Mouse (Mus musculus) midbrain, embryonic 16.5 days (tissue): ENCODE data around the gene Kdm1a. TPM values are rescaled to one million over a fixed set of nuclear protein-coding genes. Genes with fewer than 3 reads are reported as not detected.

Experiments
- ATAC-seq: fragments of 200-750 bp; cut with Nextera tagmentation; 2 replicates; pipeline ENCODE4 v1.8.0; 2017; ENCODE audit warnings: moderate TSS enrichment
- H3K27ac ChIP-seq: fragments of 300-500 bp; sonication (generic); 2 replicates; pipeline ENCODE4 v1.5.1; 2014; ENCODE audit warnings: mild to moderate bottlenecking, low read length, mixed read lengths
- H3K27me3 ChIP-seq: fragments of 300-500 bp; sonication (generic); 2 replicates; pipeline ENCODE4 v1.6.1; 2014; ENCODE audit warnings: low read depth, low read length, mixed read lengths; ENCODE audit not compliant: control insufficient read depth, insufficient read depth
- H3K36me3 ChIP-seq: fragments of 300-500 bp; sonication (generic); 2 replicates; pipeline ENCODE4 v1.6.1; 2014; ENCODE audit warnings: mild to moderate bottlenecking, low read length, moderate library complexity, mixed read lengths; ENCODE audit not compliant: control insufficient read depth, insufficient read depth
- H3K4me1 ChIP-seq: fragments of 300-500 bp; sonication (generic); 2 replicates; pipeline ENCODE4 v1.6.1; 2014; ENCODE audit warnings: mild to moderate bottlenecking, low read length, mixed read lengths; ENCODE audit not compliant: control insufficient read depth, insufficient read depth
- H3K4me2 ChIP-seq: fragments of 300-500 bp; sonication (generic); 2 replicates; pipeline ENCODE4 v1.6.1; 2014; ENCODE audit warnings: mild to moderate bottlenecking, low read length, mixed read lengths
- H3K4me3 ChIP-seq: fragments of 300-500 bp; sonication (generic); 2 replicates; pipeline ENCODE4 v1.5.1; 2014; ENCODE audit warnings: low read depth, mild to moderate bottlenecking, low read length, moderate library complexity, mixed read lengths
- H3K9ac ChIP-seq: fragments of 300-500 bp; sonication (generic); 2 replicates; pipeline ENCODE4 v1.6.1; 2014; ENCODE audit warnings: low read depth, low read length, mixed read lengths
- H3K9me3 ChIP-seq: fragments of 300-500 bp; sonication (generic); replicated peaks from 2 replicates; pipeline ENCODE4 v1.6.1; 2014; ENCODE audit warnings: mild to moderate bottlenecking, low read length, mixed read lengths; ENCODE audit not compliant: control insufficient read depth, poor library complexity, severe bottlenecking
- WGBS: fragments of 180-500 bp; shearing (Covaris S2); extraction: QIAGEN DNeasy Blood & Tissue Kit; methylation state at CpG from one replicate; pipeline ENCODE4 v1.1.7; 2014; 5-methylcytosine and 5-hydroxymethylcytosine counted together
- polyA plus RNA-seq: library from polyadenylated mRNA; unstranded; fragments of >200 nt; fragmentation: Nextera tagmentation; extraction: Ambion mirVana; gene quantifications from 2 replicates; pipeline ENCODE4 v1.2.1, GENCODE M21; 2015

Kdm1a gene
- polyA plus RNA-seq, 1 experiment from 2014 or later, result 59.4 TPM

- no peak overlapping the region for H3K4me3 ChIP-seq
- no peaks in the 10 kb centered on the region for H3K9me3 ChIP-seq
- H3K36me3 ChIP-seq, result no peaks in the 10 kb centered on the region
- peaks cover 27% of the 10 kb centered on the region for H3K4me1 ChIP-seq
- H3K27me3 ChIP-seq, result no peaks in the 10 kb centered on the region
- no peak overlapping the region for H3K27ac ChIP-seq
- no peak overlapping the region for H3K4me2 ChIP-seq
- no peak overlapping the region for H3K9ac ChIP-seq
- WGBS, result 83% methylated on average over 2 of the region's 2 CpGs
- no peak for ATAC-seq
These were observed 8.5 kb downstream of the Kdm1a start for GRCm38 (mm10) chr4:136594006-136594405.

GRCm38 (mm10) chr4:136592111-136592510 lies 10.4 kb downstream of the Kdm1a start:
- no peak overlapping the region for H3K27ac ChIP-seq
- H3K4me1 ChIP-seq, result peaks cover 26% of the 10 kb centered on the region
- no peak overlapping the region for H3K4me2 ChIP-seq
- H3K9ac ChIP-seq, result no peak overlapping the region
- H3K4me3 ChIP-seq, result no peak overlapping the region
- ATAC-seq, result no peak
- no peaks in the 10 kb centered on the region for H3K27me3 ChIP-seq
- WGBS, result 73% methylated on average over 4 of the region's 4 CpGs
- H3K36me3 ChIP-seq, result no peaks in the 10 kb centered on the region
- no peaks in the 10 kb centered on the region for H3K9me3 ChIP-seq

GRCm38 (mm10) chr4:136588003-136588402 lies 14.5 kb downstream of the Kdm1a start:
- no peak overlapping the region for H3K4me2 ChIP-seq
- no peak overlapping the region for H3K4me3 ChIP-seq
- H3K27me3 ChIP-seq, result no peaks in the 10 kb centered on the region
- no peaks in the 10 kb centered on the region for H3K9me3 ChIP-seq
- no peaks in the 10 kb centered on the region for H3K36me3 ChIP-seq
- no peak overlapping the region for H3K27ac ChIP-seq
- peaks cover 20% of the 10 kb centered on the region for H3K4me1 ChIP-seq
- WGBS, result 92% methylated on average over 4 of the region's 4 CpGs
- H3K9ac ChIP-seq, result no peak overlapping the region
- no peak for ATAC-seq

GRCm38 (mm10) chr4:136587221-136587827 lies 15.2 kb downstream of the Kdm1a start:
- Histone ChIP-seq H3K27me3 (no peaks in the 10 kb centered on the region), H3K27ac (no peak overlapping the region), H3K9me3 (no peaks in the 10 kb centered on the region), H3K4me3 (no peak overlapping the region), H3K4me1 (peaks cover 19% of the 10 kb centered on the region), H3K9ac (no peak overlapping the region), H3K4me2 (no peak overlapping the region), H3K36me3 (no peaks in the 10 kb centered on the region)
- 87% methylated on average over 4 of the region's 4 CpGs for WGBS
- no peak for ATAC-seq

- no peak overlapping the region for H3K27ac ChIP-seq
- ATAC-seq, result no peak
These were observed 20.6 kb downstream of the Kdm1a start for GRCm38 (mm10) chr4:136581885-136582284.

GRCm38 (mm10) chr4:136569998-136570397 lies 32.5 kb downstream of the Kdm1a start:
- Histone ChIP-seq H3K27me3 (no peaks in the 10 kb centered on the region), H3K4me3 (no peak overlapping the region), H3K9ac (no peak overlapping the region), H3K27ac (no peak overlapping the region), H3K36me3 (peaks cover 23% of the 10 kb centered on the region), H3K4me1 (no peaks in the 10 kb centered on the region), H3K9me3 (no peaks in the 10 kb centered on the region), H3K4me2 (no peak overlapping the region)
- no peak for ATAC-seq

More at GRCm38 (mm10) chr4:136581885-136582284, 20.6 kb downstream of the Kdm1a start:
- Histone ChIP-seq H3K9ac (no peak overlapping the region), H3K9me3 (no peaks in the 10 kb centered on the region), H3K4me1 (peaks cover 7% of the 10 kb centered on the region; the same call in 1 of the 2 replicates), H3K4me2 (no peak overlapping the region), H3K4me3 (no peak overlapping the region), H3K27me3 (no peaks in the 10 kb centered on the region), H3K36me3 (no peaks in the 10 kb centered on the region)
- WGBS, result 94% methylated on average over 3 of the region's 3 CpGs

GRCm38 (mm10) chr4:136568629-136569028 lies 33.9 kb downstream of the Kdm1a start:
- 78% methylated on average over 3 of the region's 3 CpGs for WGBS
- no peak overlapping the region for H3K4me2 ChIP-seq
- no peaks in the 10 kb centered on the region for H3K27me3 ChIP-seq
- H3K4me1 ChIP-seq, result no peaks in the 10 kb centered on the region
- H3K9me3 ChIP-seq, result no peaks in the 10 kb centered on the region
- no peak overlapping the region for H3K4me3 ChIP-seq
- H3K36me3 ChIP-seq, result peaks cover 23% of the 10 kb centered on the region
- H3K9ac ChIP-seq, result no peak overlapping the region
- no peak overlapping the region for H3K27ac ChIP-seq
- no peak for ATAC-seq

GRCm38 (mm10) chr4:136562755-136563154 lies 39.8 kb downstream of the Kdm1a start:
- peaks cover 24% of the 10 kb centered on the region for H3K36me3 ChIP-seq

GRCm38 (mm10) chr4:136560270-136560991 lies 42.1 kb downstream of the Kdm1a start:
- no peak for ATAC-seq

More at GRCm38 (mm10) chr4:136562755-136563154, 39.8 kb downstream of the Kdm1a start:
- no peak overlapping the region for H3K9ac ChIP-seq
- no peak for ATAC-seq
- H3K4me3 ChIP-seq, result no peak overlapping the region
- H3K9me3 ChIP-seq, result no peaks in the 10 kb centered on the region
- H3K27ac ChIP-seq, result no peak overlapping the region; the same call in 1 of the 2 replicates
- 73% methylated on average over 6 of the region's 6 CpGs for WGBS
- no peaks in the 10 kb centered on the region for H3K27me3 ChIP-seq
- H3K4me1 ChIP-seq, result no peaks in the 10 kb centered on the region
- H3K4me2 ChIP-seq, result no peak overlapping the region

More at GRCm38 (mm10) chr4:136560270-136560991, 42.1 kb downstream of the Kdm1a start:
- Histone ChIP-seq H3K27ac (no peak overlapping the region), H3K4me3 (no peak overlapping the region), H3K4me2 (no peak overlapping the region), H3K4me1 (no peaks in the 10 kb centered on the region), H3K9me3 (no peaks in the 10 kb centered on the region), H3K27me3 (no peaks in the 10 kb centered on the region), H3K36me3 (peaks cover 25% of the 10 kb centered on the region), H3K9ac (no peak overlapping the region)
- WGBS, result 91% methylated on average over 8 of the region's 8 CpGs
